In genomic region chr12:80098825-80099224, GRCm38 (mm10) we compare ENCODE assay signal across 19 mouse cellular contexts. TPM values are rescaled to one million over a fixed set of nuclear protein-coding genes. Genes with fewer than 3 reads are reported as not detected.
DNase-seq lines count a peak whose midpoint lies in the region; ATAC-seq and TF ChIP-seq lines count a peak whose summit lies in the region.
"Had no signal": no experiment of that assay in that cellular context is flagged by ENCODE, and none has a peak within 500 bp of the region (broad histone marks: within the 10 kb centered on the region; RNA-seq: fewer than 3 reads in every experiment).

No protein-coding gene starts in this region.

- TF ChIP-seq CTCF in lung, postnatal 0 days (IDR thresholded peaks at IDR 0.05) = no peak

- H3K4me1 ChIP-seq in embryonic facial prominence, embryonic 15.5 days = peaks cover 8% of the 10 kb centered on the region
- peaks cover 14% of the 10 kb centered on the region for H3K4me1 ChIP-seq in embryonic facial prominence, embryonic 10.5 days
- no peaks in the 10 kb centered on the region; the same call in 1 of the 2 replicates for H3K4me1 ChIP-seq in lung, postnatal 0 days (ENCODE audit: insufficient read depth, low read depth, low read length)

- no peaks in the 10 kb centered on the region for H3K27me3 ChIP-seq in embryonic facial prominence, embryonic 15.5 days
- no peaks in the 10 kb centered on the region for H3K27me3 ChIP-seq in embryonic facial prominence, embryonic 10.5 days (replicated peaks; ENCODE audit: low read depth, poor library complexity, severe bottlenecking)
- no peaks in the 10 kb centered on the region for H3K27me3 ChIP-seq in lung, postnatal 0 days (replicated peaks; ENCODE audit: insufficient read depth, low read length)
- H3K27me3 ChIP-seq: embryonic facial prominence, embryonic 13.5 days had no signal

- 80% methylated on average over 1 of the region's 1 CpGs for WGBS in embryonic facial prominence, embryonic 15.5 days
- WGBS in embryonic facial prominence, embryonic 10.5 days = 77% methylated on average over 1 of the region's 1 CpGs
- WGBS in lung, postnatal 0 days = 52% methylated on average over 1 of the region's 1 CpGs

- no peak for DNase-seq in embryonic facial prominence, embryonic 10.5 days (ENCODE audit: low spot score)
- DNase-seq in urinary bladder, postnatal 14 days (ENCODE audit: low spot score) = peak; percentile 58
- no peak for DNase-seq in urinary bladder, postnatal 10 days (ENCODE audit: low spot score)
- DNase-seq in lung, postnatal 0 days (ENCODE audit: low spot score) = peak; percentile 84
- no peak for DNase-seq in heart, adult 8-10 months (ENCODE audit: low spot score)
- no peak for DNase-seq in gastrocnemius, postnatal 4 days (ENCODE audit: low spot score in 2 of 2)
- DNase-seq: cerebellum, adult 9-10 months; heart, postnatal 14 days; kidney, adult 18-20 months; kidney, postnatal 4 days; liver; liver, postnatal 0 days; right cerebral cortex, adult 18-20 months; thymus, postnatal 36 days had no signal

- H3K36me3 ChIP-seq in embryonic facial prominence, embryonic 15.5 days = no peaks in the 10 kb centered on the region
- no peaks in the 10 kb centered on the region for H3K36me3 ChIP-seq in embryonic facial prominence, embryonic 10.5 days (replicated peaks)
- H3K36me3 ChIP-seq in lung, postnatal 0 days (ENCODE audit: insufficient read depth, low read length) = no peaks in the 10 kb centered on the region
- H3K36me3 ChIP-seq: embryonic facial prominence, embryonic 13.5 days; forebrain, embryonic 10.5 days; midbrain, embryonic 10.5 days had no signal

- H3K27ac ChIP-seq in embryonic facial prominence, embryonic 15.5 days (replicated peaks) = 0 out of 2 replicates have a peak overlapping the region, but pooled peaks have one; percentile 23
- no peak overlapping the region for H3K27ac ChIP-seq in embryonic facial prominence, embryonic 10.5 days (replicated peaks)
- H3K27ac ChIP-seq in lung, postnatal 0 days (ENCODE audit: low read length) = peak overlapping the region; percentile 48; the same call in 1 of the 2 replicates
- H3K27ac ChIP-seq: embryonic facial prominence, embryonic 13.5 days; forebrain, embryonic 10.5 days; hindbrain, embryonic 14.5 days; midbrain, embryonic 10.5 days had no signal

- no peak overlapping the region for H3K4me2 ChIP-seq in embryonic facial prominence, embryonic 15.5 days (replicated peaks)
- H3K4me2 ChIP-seq in lung, postnatal 0 days (replicated peaks; ENCODE audit: low read depth, low read length) = no peak overlapping the region
- H3K4me2 ChIP-seq: embryonic facial prominence, embryonic 13.5 days; hindbrain, embryonic 14.5 days had no signal

- no peak overlapping the region for H3K9ac ChIP-seq in embryonic facial prominence, embryonic 15.5 days
- no peak overlapping the region for H3K9ac ChIP-seq in lung, postnatal 0 days (replicated peaks; ENCODE audit: low read depth)
- H3K9ac ChIP-seq: embryonic facial prominence, embryonic 13.5 days; hindbrain, embryonic 14.5 days; liver, postnatal 0 days had no signal

- H3K4me3 ChIP-seq in embryonic facial prominence, embryonic 15.5 days (replicated peaks) = no peak overlapping the region
- H3K4me3 ChIP-seq in embryonic facial prominence, embryonic 10.5 days = no peak overlapping the region
- no peak overlapping the region for H3K4me3 ChIP-seq in lung, postnatal 0 days (ENCODE audit: low read depth, low read length)
- H3K4me3 ChIP-seq: embryonic facial prominence, embryonic 13.5 days; forebrain, embryonic 10.5 days; midbrain, embryonic 10.5 days had no signal

- H3K9me3 ChIP-seq in embryonic facial prominence, embryonic 15.5 days (replicated peaks) = no peaks in the 10 kb centered on the region
- H3K9me3 ChIP-seq in embryonic facial prominence, embryonic 10.5 days = no peaks in the 10 kb centered on the region
- H3K9me3 ChIP-seq in lung, postnatal 0 days (ENCODE audit: low read length) = no peaks in the 10 kb centered on the region
- H3K9me3 ChIP-seq: embryonic facial prominence, embryonic 13.5 days; forebrain, embryonic 10.5 days; midbrain, embryonic 10.5 days had no signal

- peak; percentile 28; the same call in 1 of the 2 replicates for TF ChIP-seq EP300 in lung, postnatal 0 days (IDR thresholded peaks at IDR 0.05)

- no peak for ATAC-seq in embryonic facial prominence, embryonic 15.5 days (ENCODE audit: insufficient number of reproducible peaks, low FRiP score, low TSS enrichment, low read depth)
- ATAC-seq in lung, postnatal 0 days = peak; percentile 51
- ATAC-seq: liver, postnatal 0 days had no signal

RNA-seq across cellular contexts. Expression of gene Zfp36l1, which starts 14.0 kb away (rescaled TPM):
- 153 and 178 TPM in 2 replicates for polyA plus RNA-seq in embryonic facial prominence, embryonic 15.5 days (2015; fragmentation: Nextera tagmentation; extraction: Ambion mirVana)
- 114 and 119 TPM in 2 replicates for polyA plus RNA-seq in embryonic facial prominence, embryonic 10.5 days (2016; fragmentation: Nextera tagmentation; extraction: Ambion mirVana)
- 123 and 145 TPM in 2 replicates for polyA plus RNA-seq in lung, postnatal 0 days (2015; fragmentation: Nextera tagmentation; extraction: Ambion mirVana)
- total RNA-seq in heart, adult 8-10 months (2022) = 100 to 1,000 TPM in 1 of 4 experiments, 10 to 100 TPM in 3; 65.0 to 103 (median 80.0) TPM
- 100 to 1,000 TPM; 132 to 157 TPM for total RNA-seq in gastrocnemius, postnatal 4 days (2021)

Comparison
In these comparisons a context has a peak if more than half of its experiments do, and no peak if none do; other contexts are left out.
1. DNase-seq: peak in urinary bladder, postnatal 14 days (single experiment) and lung, postnatal 0 days (single experiment); none in embryonic facial prominence, embryonic 10.5 days (single experiment), urinary bladder, postnatal 10 days (single experiment), heart, adult 8-10 months (single experiment) and gastrocnemius, postnatal 4 days (0 of 2).